Mouse (Mus musculus) lung, adult 2 months (tissue): ENCODE data around the gene Dram1.

Source experiments
- CTCF ChIP-seq: fragments of 200-500 bp; IDR thresholded peaks from 2 replicates; pipeline ENCODE4 v1.5.1; 2011; ENCODE audit warnings: mild to moderate bottlenecking, low read length, control low read depth; ENCODE audit not compliant: insufficient read depth
- POLR2A ChIP-seq: fragments of 200-500 bp; IDR thresholded peaks from 2 replicates; pipeline ENCODE4 v1.6.1; 2011; ENCODE audit warnings: low read depth, mild to moderate bottlenecking, control low read depth, low read length, borderline replicate concordance; ENCODE audit errors: extremely low read depth

DNA sequence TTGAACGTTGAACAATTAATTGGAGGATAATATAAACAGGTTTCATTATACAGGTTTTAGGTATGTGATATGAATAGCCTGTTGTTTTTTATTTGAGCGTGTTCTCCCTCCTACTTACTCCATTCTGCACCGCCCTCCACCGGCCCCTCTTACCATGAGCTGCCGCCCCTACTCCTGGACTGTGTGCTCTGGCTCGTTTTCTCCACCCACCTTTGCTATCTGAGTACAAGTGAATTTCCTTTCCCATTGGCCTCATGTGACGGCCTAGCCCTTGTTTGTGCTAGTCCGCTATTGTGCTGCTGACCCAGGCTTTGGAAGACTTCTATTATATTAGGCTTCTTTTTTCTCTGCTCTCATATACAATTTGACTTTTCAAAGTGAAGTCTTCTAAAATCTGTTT lies 91.6 kb downstream of the Dram1 start:
- no peak for TF ChIP-seq CTCF
- TF ChIP-seq POLR2A, result no peak
